Comparison of ENCODE assay signal across 26 mouse cellular contexts in genomic region chr15:95839789-95840188, GRCm38 (mm10). TPM values are rescaled to one million over a fixed set of nuclear protein-coding genes. Genes with fewer than 3 reads are reported as not detected.
DNase-seq lines count a peak whose midpoint lies in the region; ATAC-seq and TF ChIP-seq lines count a peak whose summit lies in the region.
"Had no signal": no experiment of that assay in that cellular context is flagged by ENCODE, and none has a peak within 500 bp of the region (broad histone marks: within the 10 kb centered on the region; RNA-seq: fewer than 3 reads in every experiment).

No protein-coding gene starts in this region.

- peaks cover 68% of the 10 kb centered on the region for H3K4me1 ChIP-seq in heart, embryonic 12.5 days (replicated peaks)
- peaks cover 36% of the 10 kb centered on the region for H3K4me1 ChIP-seq in liver, embryonic 11.5 days (replicated peaks; ENCODE audit: control insufficient read depth, insufficient read depth, low read length)
- peaks cover 12 to 44% of the 10 kb centered on the region in 2 experiments for H3K4me1 ChIP-seq in liver, embryonic 14.5 days (replicated peaks; ENCODE audit: control insufficient read depth in 2 of 2, insufficient read depth in 2 of 2, low read length in 1 of 2)

- H3K27ac ChIP-seq in heart, embryonic 12.5 days (ENCODE audit: poor library complexity, severe bottlenecking) = no peak overlapping the region
- H3K27ac ChIP-seq in liver, embryonic 11.5 days (ENCODE audit: low read depth, low read length) = peak overlapping the region; percentile 51; the same call in 1 of the 2 replicates
- H3K27ac ChIP-seq in liver, embryonic 14.5 days = no peak overlapping the region
- H3K27ac ChIP-seq: embryonic facial prominence, embryonic 10.5 days; embryonic facial prominence, embryonic 15.5 days; forebrain, embryonic 12.5 days; hindbrain, embryonic 14.5 days; midbrain, embryonic 10.5 days; stomach, postnatal 0 days had no signal

- no peak overlapping the region for H3K4me3 ChIP-seq in heart, embryonic 12.5 days
- H3K4me3 ChIP-seq in liver, embryonic 11.5 days (ENCODE audit: low read depth, low read length) = no peak overlapping the region
- H3K4me3 ChIP-seq in liver, embryonic 14.5 days (ENCODE audit: insufficient read depth in 1 of 2, low read depth in 2 of 2, low read length in 2 of 2) = no peak overlapping the region
- H3K4me3 ChIP-seq: embryonic facial prominence, embryonic 10.5 days; embryonic facial prominence, embryonic 15.5 days; forebrain, embryonic 12.5 days; midbrain, embryonic 10.5 days had no signal

- no peak for TF ChIP-seq CTCF in liver, embryonic 14.5 days (IDR thresholded peaks at IDR 0.05; ENCODE audit: low read depth)

- ATAC-seq in heart, embryonic 12.5 days (ENCODE audit: insufficient number of reproducible peaks, low FRiP score) = peak; percentile 51
- peak; percentile 72 for ATAC-seq in liver, embryonic 11.5 days (replicated peaks; ENCODE audit: low FRiP score)
- ATAC-seq in liver, embryonic 14.5 days (ENCODE audit: insufficient read depth) = peak; percentile 54
- peak; percentile 80 for ATAC-seq in megakaryocyte-erythroid progenitor cell, adult 5-6 weeks (replicated peaks; ENCODE audit: low FRiP score, low TSS enrichment, poor library complexity, severe bottlenecking)
- ATAC-seq: CD4-positive, CD25-positive, alpha-beta regulatory T cell, adult 4 months; forebrain, postnatal 0 days; midbrain, embryonic 16.5 days had no signal

- no peaks in the 10 kb centered on the region for H3K27me3 ChIP-seq in heart, embryonic 12.5 days (replicated peaks)
- no peaks in the 10 kb centered on the region for H3K27me3 ChIP-seq in liver, embryonic 11.5 days (replicated peaks; ENCODE audit: control insufficient read depth, insufficient read depth, low read length)
- no peaks in the 10 kb centered on the region for H3K27me3 ChIP-seq in liver, embryonic 14.5 days (ENCODE audit: control insufficient read depth, insufficient read depth, low read length)
- H3K27me3 ChIP-seq: embryonic facial prominence, embryonic 15.5 days; forebrain, embryonic 12.5 days had no signal

- 39% methylated on average over 3 of the region's 3 CpGs for WGBS in heart, embryonic 12.5 days
- WGBS in liver, embryonic 11.5 days = 35% methylated on average over 3 of the region's 3 CpGs
- 31% methylated on average over 3 of the region's 3 CpGs for WGBS in liver, embryonic 14.5 days (ENCODE audit: insufficient replicate concordance)

- no peak overlapping the region for H3K4me2 ChIP-seq in heart, embryonic 12.5 days
- peak overlapping the region; percentile 53 for H3K4me2 ChIP-seq in liver, embryonic 11.5 days
- peak overlapping the region; percentile 23 for H3K4me2 ChIP-seq in liver, embryonic 14.5 days (ENCODE audit: low read depth)
- H3K4me2 ChIP-seq: embryonic facial prominence, embryonic 15.5 days; forebrain, embryonic 12.5 days; hindbrain, embryonic 14.5 days; lung, embryonic 14.5 days had no signal

- no peaks in the 10 kb centered on the region for H3K36me3 ChIP-seq in heart, embryonic 12.5 days
- H3K36me3 ChIP-seq in liver, embryonic 11.5 days (ENCODE audit: control insufficient read depth, insufficient read depth, low read length) = no peaks in the 10 kb centered on the region
- no peaks in the 10 kb centered on the region for H3K36me3 ChIP-seq in liver, embryonic 14.5 days (replicated peaks; ENCODE audit: control insufficient read depth, insufficient read depth, low read depth)
- H3K36me3 ChIP-seq: embryonic facial prominence, embryonic 10.5 days; embryonic facial prominence, embryonic 15.5 days; forebrain, embryonic 12.5 days; midbrain, embryonic 10.5 days had no signal

- no peak for TF ChIP-seq EP300 in liver, embryonic 14.5 days (IDR thresholded peaks at IDR 0.05; ENCODE audit: low read depth)

- DNase-seq in heart, adult 8-10 months (ENCODE audit: low spot score) = no peak
- no peak for DNase-seq in liver, embryonic 11.5 days (ENCODE audit: low spot score)
- DNase-seq in liver, embryonic 14.5 days (ENCODE audit: low read depth in 3 of 3, low spot score in 3 of 3) = no peak
- no peak for DNase-seq in lung, postnatal 4 days
- no peak for DNase-seq in gastrocnemius, adult 18-20 months (ENCODE audit: low spot score)
- DNase-seq: adrenal gland, postnatal 14 days; cerebellum, adult 2 months; cerebellum, postnatal 14 days; forebrain, postnatal 0 days; gastrocnemius, postnatal 36 days; kidney, adult 11 months; layer of hippocampus, postnatal 36 days; left cerebral cortex, postnatal 4 days; lung, embryonic 14.5 days; thymus, adult 18-20 months; thymus, postnatal 25 days had no signal

- no peak overlapping the region for H3K9ac ChIP-seq in heart, embryonic 12.5 days
- H3K9ac ChIP-seq in liver, embryonic 11.5 days (ENCODE audit: low read depth, low read length) = no peak overlapping the region
- no peak overlapping the region for H3K9ac ChIP-seq in liver, embryonic 14.5 days (replicated peaks)
- H3K9ac ChIP-seq: embryonic facial prominence, embryonic 15.5 days; forebrain, embryonic 12.5 days; forebrain, postnatal 0 days; hindbrain, embryonic 14.5 days; lung, embryonic 14.5 days had no signal

- H3K9me3 ChIP-seq in heart, embryonic 12.5 days (replicated peaks) = no peaks in the 10 kb centered on the region
- H3K9me3 ChIP-seq in liver, embryonic 11.5 days (ENCODE audit: control insufficient read depth, low read length) = no peaks in the 10 kb centered on the region
- H3K9me3 ChIP-seq in liver, embryonic 14.5 days (ENCODE audit: control insufficient read depth, low read length) = no peaks in the 10 kb centered on the region
- H3K9me3 ChIP-seq: embryonic facial prominence, embryonic 10.5 days; embryonic facial prominence, embryonic 15.5 days; forebrain, embryonic 12.5 days; midbrain, embryonic 10.5 days had no signal

RNA-seq across cellular contexts. Expression of gene Ano6, which starts 49.1 kb away (rescaled TPM):
- polyA plus RNA-seq in heart, embryonic 12.5 days (2016; fragmentation: Nextera tagmentation; extraction: Ambion mirVana) = 45.7 and 49.5 TPM in 2 replicates
- 10 to 100 TPM; 17.7 to 21.2 (median 19.1) TPM for total RNA-seq in heart, adult 8-10 months (2022)
- 28.3 and 30.1 TPM in 2 replicates for polyA plus RNA-seq in liver, embryonic 11.5 days (2014; fragmentation: Nextera tagmentation; extraction: Ambion mirVana)
- 3.7 and 4.7 TPM in 2 replicates for polyA plus RNA-seq in liver, embryonic 14.5 days (2012; rRNA removed)
- polyA plus RNA-seq in liver, embryonic 14.5 days (2014; fragmentation: Nextera tagmentation; extraction: Ambion mirVana) = 6.3 and 9.0 TPM in 2 replicates
- 11.5 and 18.0 TPM in 2 replicates for total RNA-seq in megakaryocyte-erythroid progenitor cell, adult 5-6 weeks (2014; fragmentation: Nextera tagmentation)
- total RNA-seq in megakaryocyte-erythroid progenitor cell, adult 5-6 weeks (2017) = 10.5 and 15.9 TPM in 2 replicates
- total RNA-seq in gastrocnemius, adult 18-20 months (2021) = 10 to 100 TPM; 37.9 to 45.8 TPM
